Mouse (Mus musculus) embryonic facial prominence, embryonic 14.5 days (tissue): ENCODE results near the gene BC005624. TPM values are rescaled to one million over a fixed set of nuclear protein-coding genes. Genes with fewer than 3 reads are reported as not detected.

Experiments used
- ATAC-seq: fragments of 200-750 bp; cut with Nextera tagmentation; 2 replicates; pipeline ENCODE4 v1.8.0; 2017; ENCODE audit warnings: low read depth, moderate number of reproducible peaks, moderate TSS enrichment
- DNase-seq: peaks from one replicate; pipeline ENCODE4 v3.0.0-alpha.2; 2015; ENCODE audit warnings: low spot score
- H3K27ac ChIP-seq: fragments of 300-500 bp; sonication (generic); replicated peaks from 2 replicates; pipeline ENCODE4 v1.5.1; 2014; ENCODE audit warnings: low read depth, mild to moderate bottlenecking, low read length, moderate library complexity
- H3K27me3 ChIP-seq: fragments of 300-500 bp; sonication (generic); replicated peaks from 2 replicates; pipeline ENCODE4 v1.6.1; 2014; ENCODE audit warnings: low read length; ENCODE audit not compliant: control insufficient read depth, insufficient read depth
- H3K36me3 ChIP-seq: fragments of 300-500 bp; sonication (generic); 2 replicates; pipeline ENCODE4 v1.6.1; 2014; ENCODE audit warnings: low read length, mixed read lengths; ENCODE audit not compliant: control insufficient read depth, insufficient read depth
- H3K4me1 ChIP-seq: fragments of 300-500 bp; sonication (generic); 2 replicates; pipeline ENCODE4 v1.6.1; 2014; ENCODE audit warnings: antibody characterized with exemption, low read length; ENCODE audit not compliant: control insufficient read depth, insufficient read depth
- H3K4me2 ChIP-seq: fragments of 300-500 bp; sonication (generic); 2 replicates; pipeline ENCODE4 v1.6.1; 2014; ENCODE audit warnings: low read depth, mild to moderate bottlenecking, low read length, moderate library complexity, mixed read lengths
- H3K4me3 ChIP-seq: fragments of 300-500 bp; sonication (generic); 2 replicates; pipeline ENCODE4 v1.5.1; 2014; ENCODE audit warnings: low read depth, mild to moderate bottlenecking, low read length
- H3K9ac ChIP-seq: fragments of 300-500 bp; sonication (generic); 2 replicates; pipeline ENCODE4 v1.6.1; 2014; ENCODE audit warnings: low read depth, mild to moderate bottlenecking, low read length, moderate library complexity, mixed read lengths
- H3K9me3 ChIP-seq: fragments of 300-500 bp; sonication (generic); 2 replicates; pipeline ENCODE4 v1.6.1; 2016; ENCODE audit warnings: low read length; ENCODE audit not compliant: control insufficient read depth
- WGBS: fragments of 180-500 bp; shearing (Covaris S2); extraction: QIAGEN DNeasy Blood & Tissue Kit; methylation state at CpG from one replicate; pipeline ENCODE4 v1.1.7; 2014; 5-methylcytosine and 5-hydroxymethylcytosine counted together
- polyA plus RNA-seq: library from polyadenylated mRNA; unstranded; fragments of >200 nt; fragmentation: Nextera tagmentation; extraction: Ambion mirVana; gene quantifications from 2 replicates; pipeline ENCODE4 v1.2.1, GENCODE M21; 2014

Gene BC005624
- polyA plus RNA-seq, 1 experiment from 2014 or later, result 46.7 TPM

- Histone ChIP-seq H3K36me3 (0 out of 2 replicates have a peak, but pooled peaks cover 6% of the 10 kb centered on the region), H3K9me3 (no peaks in the 10 kb centered on the region), H3K4me2 (no peak overlapping the region), H3K27me3 (no peaks in the 10 kb centered on the region), H3K27ac (no peak overlapping the region), H3K9ac (no peak overlapping the region), H3K4me1 (no peaks in the 10 kb centered on the region), H3K4me3 (no peak overlapping the region)
- ATAC-seq (no peak), DNase-seq (no peak)
- 91% methylated on average over 4 of the region's 4 CpGs for WGBS
These were observed 12.9 kb upstream of the BC005624 start for GRCm38 (mm10) chr2:30994853-30995252.

DNA sequence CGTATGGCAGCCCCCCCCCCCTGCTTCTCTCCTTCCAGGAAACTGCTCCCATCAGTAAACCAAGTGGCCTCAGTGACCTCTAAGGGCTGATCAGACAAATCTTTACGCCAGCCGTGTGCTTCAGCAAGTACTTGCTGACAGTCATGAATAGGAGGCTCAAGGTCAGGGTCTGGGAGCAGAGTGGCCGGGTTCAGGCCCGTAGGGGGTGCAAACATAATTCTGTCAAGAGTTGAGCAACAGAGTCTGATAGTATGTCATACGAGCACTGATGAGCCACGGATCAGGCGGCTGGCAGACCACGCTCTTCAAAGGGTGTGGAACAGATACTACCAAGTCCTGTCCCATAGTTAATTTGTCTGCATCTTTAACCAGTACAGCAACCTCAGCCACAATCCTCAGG is 8.2 kb upstream of the BC005624 start:
- DNase-seq, result no peak
- Histone ChIP-seq H3K9ac (no peak overlapping the region), H3K36me3 (no peaks in the 10 kb centered on the region), H3K4me2 (no peak overlapping the region), H3K27ac (no peak overlapping the region), H3K9me3 (no peaks in the 10 kb centered on the region), H3K4me1 (no peaks in the 10 kb centered on the region), H3K27me3 (no peaks in the 10 kb centered on the region), H3K4me3 (no peak overlapping the region)
- 81% methylated on average over 9 of the region's 9 CpGs for WGBS
- no peak for ATAC-seq

DNA sequence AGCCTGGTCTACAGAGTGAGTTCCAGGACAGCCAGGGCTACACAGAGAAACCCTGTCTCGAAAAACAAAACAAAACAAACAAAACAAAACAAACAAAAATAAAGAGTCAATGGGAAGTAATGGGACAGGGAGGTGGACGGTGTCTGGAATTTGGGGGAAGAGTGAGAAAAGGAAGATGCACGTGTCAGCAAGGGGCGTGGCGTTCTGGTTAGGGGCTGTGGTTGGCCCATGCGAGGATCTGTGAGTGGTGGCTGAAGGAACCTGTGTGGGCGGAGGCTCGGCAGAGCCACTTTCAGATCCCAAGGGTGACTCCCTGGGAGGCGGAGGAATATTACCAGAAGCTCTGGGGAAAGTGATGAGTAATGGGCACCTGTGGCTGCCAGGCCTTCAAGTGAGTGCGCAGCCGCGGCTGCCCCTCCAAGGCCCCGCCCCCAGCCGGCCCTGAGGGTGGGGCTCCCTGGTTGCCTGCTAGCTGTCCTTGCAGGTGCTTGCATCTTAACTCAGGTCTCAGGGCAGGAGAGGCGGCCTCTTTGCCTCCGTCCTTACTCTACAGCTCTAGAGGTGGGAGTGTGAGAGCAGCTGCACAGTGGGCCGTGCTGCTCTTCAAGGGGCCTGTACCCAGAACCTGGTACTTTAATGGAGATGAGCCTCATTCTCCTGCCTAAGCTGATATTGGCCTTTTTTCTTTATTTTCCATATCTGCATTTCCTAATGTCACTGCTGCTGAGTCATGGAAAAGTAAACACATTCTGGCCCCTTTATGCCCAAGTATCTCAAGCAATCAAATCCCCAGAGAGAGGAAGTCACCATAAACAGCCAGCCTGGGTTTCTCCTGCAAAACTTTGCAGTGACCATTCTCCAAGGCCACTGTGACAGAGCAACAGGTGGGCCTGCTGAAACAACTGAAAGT is 3.4 kb upstream of the BC005624 start:
- peak overlapping the region; percentile 10; the same call in 1 of the 2 replicates for H3K4me2 ChIP-seq
- DNase-seq, result peak; percentile 66
- no peaks in the 10 kb centered on the region for H3K9me3 ChIP-seq
- no peak overlapping the region for H3K9ac ChIP-seq
- 0 out of 2 replicates have a peak, but pooled peaks cover 2% of the 10 kb centered on the region for H3K36me3 ChIP-seq
- H3K4me1 ChIP-seq, result peaks cover 8% of the 10 kb centered on the region
- no peak for ATAC-seq
- H3K27ac ChIP-seq, result no peak overlapping the region
- WGBS, result 26% methylated on average over 16 of the region's 17 CpGs
- no peak overlapping the region for H3K4me3 ChIP-seq
- no peaks in the 10 kb centered on the region for H3K27me3 ChIP-seq

- Histone ChIP-seq H3K27ac (peak overlapping the region; percentile 8; the same call in 1 of the 2 replicates), H3K27me3 (no peaks in the 10 kb centered on the region), H3K9ac (peak overlapping the region; percentile 68; the same call in 1 of the 2 replicates), H3K9me3 (no peaks in the 10 kb centered on the region), H3K4me2 (peak overlapping the region; percentile 82), H3K4me1 (peaks cover 8% of the 10 kb centered on the region), H3K4me3 (peak overlapping the region; percentile 74), H3K36me3 (peaks cover 22% of the 10 kb centered on the region)
- WGBS, result 38% methylated on average over 7 of the region's 7 CpGs
- peak; percentile 70 for DNase-seq
- ATAC-seq, result no peak
These were observed 1.0 kb upstream of the BC005624 start for GRCm38 (mm10) chr2:30983024-30983423.

GRCm38 (mm10) chr2:30967352-30968327 is 14.4 kb downstream of the BC005624 start, which contains the start of gene Tor1a:
Tor1a (minus strand) TSS chr2:30967933.
- peaks cover 29% of the 10 kb centered on the region for H3K36me3 ChIP-seq
- no peaks in the 10 kb centered on the region for H3K27me3 ChIP-seq
- WGBS, result 3% methylated on average over 30 of the region's 59 CpGs
- peak within 1 kb of the TSS; percentile 67 for H3K27ac ChIP-seq
- H3K4me2 ChIP-seq, result peak within 1 kb of the TSS; percentile 91
- H3K9ac ChIP-seq, result peak within 1 kb of the TSS; percentile 92
- peak; percentile 96 for ATAC-seq
- peak; percentile 95 for DNase-seq
- H3K4me1 ChIP-seq, result peaks cover 10% of the 10 kb centered on the region
- no peaks in the 10 kb centered on the region for H3K9me3 ChIP-seq
- peak within 1 kb of the TSS; percentile 96 for H3K4me3 ChIP-seq

- 16% methylated on average over 16 of the region's 16 CpGs for WGBS
These were observed 15.2 kb downstream of the BC005624 start for GRCm38 (mm10) chr2:30966826-30967225.

DNA sequence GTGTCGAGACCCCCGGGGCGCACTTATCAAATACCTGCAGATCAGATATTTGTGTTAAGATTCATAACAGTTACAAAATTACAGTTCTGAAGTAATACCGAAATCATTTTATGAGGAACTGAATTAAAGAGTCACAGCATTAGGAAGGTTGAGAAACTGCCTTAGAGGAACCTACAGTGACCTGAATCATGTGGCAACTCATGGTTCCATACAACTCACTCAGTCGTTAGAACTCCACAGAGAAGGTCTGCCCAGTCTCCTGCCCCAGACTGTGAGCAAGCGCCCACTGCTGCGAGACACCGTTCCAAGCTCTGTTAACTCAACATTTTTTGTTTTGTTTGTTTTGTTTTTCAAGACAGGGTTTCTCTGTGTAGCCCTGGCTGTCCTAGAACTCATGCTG is 16.4 kb downstream of the BC005624 start:
- Histone ChIP-seq H3K36me3 (peaks cover 45% of the 10 kb centered on the region), H3K4me1 (peaks cover 10% of the 10 kb centered on the region), H3K9ac (no peak overlapping the region), H3K27ac (no peak overlapping the region), H3K27me3 (no peaks in the 10 kb centered on the region), H3K4me2 (no peak overlapping the region), H3K9me3 (no peaks in the 10 kb centered on the region), H3K4me3 (peak overlapping the region; percentile 96; the same call in 1 of the 2 replicates)
- WGBS, result 90% methylated on average over 8 of the region's 8 CpGs
- no peak for DNase-seq
- no peak for ATAC-seq

More at GRCm38 (mm10) chr2:30966826-30967225, 15.2 kb downstream of the BC005624 start:
- H3K4me2 ChIP-seq, result peak overlapping the region; percentile 91
- H3K36me3 ChIP-seq, result peaks cover 33% of the 10 kb centered on the region
- no peak overlapping the region for H3K27ac ChIP-seq
- peak overlapping the region; percentile 92 for H3K9ac ChIP-seq
- peak overlapping the region; percentile 96 for H3K4me3 ChIP-seq
- peaks cover 10% of the 10 kb centered on the region for H3K4me1 ChIP-seq
- H3K27me3 ChIP-seq, result no peaks in the 10 kb centered on the region
- DNase-seq, result no peak
- no peaks in the 10 kb centered on the region for H3K9me3 ChIP-seq
- ATAC-seq, result 0 out of 2 replicates have a peak, but pooled peaks have one; percentile 1

DNA sequence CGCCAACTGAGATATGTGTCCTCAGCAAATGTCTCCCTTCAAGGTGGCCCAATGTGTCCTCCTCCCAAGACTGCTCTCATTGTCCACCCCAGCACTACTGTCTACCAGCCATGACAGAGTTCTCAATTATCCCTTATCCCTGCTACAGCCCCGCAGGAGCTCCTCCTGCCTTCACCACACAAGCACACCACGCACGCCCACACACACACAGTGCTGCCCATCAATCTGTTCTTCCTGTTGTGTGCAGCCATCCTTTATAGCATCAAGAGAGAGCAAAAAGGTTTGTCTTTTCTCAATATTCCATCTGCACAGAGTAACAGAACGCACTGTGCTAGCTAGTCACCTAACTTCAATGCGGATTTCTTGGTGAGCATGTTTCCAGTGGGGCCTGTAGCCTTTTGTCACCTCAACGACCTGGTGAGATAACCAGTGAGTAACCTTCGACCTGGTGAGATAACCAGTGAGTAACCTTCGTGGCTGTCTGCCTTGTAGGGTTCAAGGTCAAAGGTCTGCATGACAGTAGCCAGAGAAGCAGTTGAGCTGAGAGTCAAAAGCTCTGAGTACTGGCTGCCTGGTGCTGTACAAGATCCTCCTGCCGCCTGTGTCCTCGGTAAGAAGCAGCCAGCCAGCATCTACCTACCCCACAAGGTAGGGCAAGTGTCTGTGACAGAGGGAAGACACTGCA is 19.3 kb downstream of the BC005624 start:
- Histone ChIP-seq H3K4me2 (no peak overlapping the region), H3K9ac (no peak overlapping the region), H3K36me3 (peaks cover 73% of the 10 kb centered on the region), H3K4me3 (no peak overlapping the region), H3K9me3 (no peaks in the 10 kb centered on the region), H3K27ac (no peak overlapping the region), H3K27me3 (no peaks in the 10 kb centered on the region), H3K4me1 (peaks cover 10% of the 10 kb centered on the region)
- 86% methylated on average over 11 of the region's 11 CpGs for whole genome bisulfite sequencing
- DNase-seq (no peak), ATAC-seq (no peak)
